Mouse (Mus musculus) cerebellum, adult 9-11 months (tissue): ENCODE data around the gene Tmem44.

Experiments
- DNase-seq: peaks from one replicate; pipeline ENCODE4 v3.0.0; 2022

Tmem44 gene

DNA sequence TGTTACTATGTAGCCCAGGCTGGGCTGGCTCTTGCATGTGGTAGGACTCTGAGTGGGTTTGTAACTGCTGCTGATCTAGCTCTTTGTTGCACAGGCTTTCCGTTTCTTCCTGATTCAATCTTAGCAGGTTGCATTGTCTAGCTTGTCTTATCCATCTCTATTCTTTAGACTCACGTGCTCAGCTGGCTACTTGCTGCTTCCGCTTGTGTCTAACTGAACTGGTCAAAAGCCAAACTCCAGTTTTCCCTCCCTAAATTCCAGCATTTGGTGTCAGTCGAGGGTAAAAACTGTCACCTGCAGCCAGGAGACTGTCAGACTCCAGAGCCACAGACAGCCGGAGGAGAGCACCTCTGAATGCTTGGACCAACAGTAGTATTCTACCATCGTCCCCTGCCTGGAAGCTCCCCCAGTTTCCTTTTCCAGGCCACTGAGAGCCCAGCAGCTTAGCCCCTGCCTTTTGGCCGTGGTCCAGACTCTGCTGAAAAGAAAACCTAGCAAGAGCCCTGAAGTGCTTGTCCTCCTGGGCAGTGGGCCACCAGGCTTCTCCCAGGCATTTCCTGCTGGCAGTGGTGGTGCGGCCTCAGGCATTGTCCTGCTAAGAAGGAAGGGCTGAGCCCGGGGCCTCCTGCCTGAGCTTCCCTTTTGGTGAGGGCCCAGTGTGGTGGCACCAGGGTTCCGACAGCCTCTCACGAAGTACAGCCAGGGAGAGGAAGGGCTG lies 2.1 kb upstream of the Tmem44 start:
- peak; percentile 58 for DNase-seq

DNA sequence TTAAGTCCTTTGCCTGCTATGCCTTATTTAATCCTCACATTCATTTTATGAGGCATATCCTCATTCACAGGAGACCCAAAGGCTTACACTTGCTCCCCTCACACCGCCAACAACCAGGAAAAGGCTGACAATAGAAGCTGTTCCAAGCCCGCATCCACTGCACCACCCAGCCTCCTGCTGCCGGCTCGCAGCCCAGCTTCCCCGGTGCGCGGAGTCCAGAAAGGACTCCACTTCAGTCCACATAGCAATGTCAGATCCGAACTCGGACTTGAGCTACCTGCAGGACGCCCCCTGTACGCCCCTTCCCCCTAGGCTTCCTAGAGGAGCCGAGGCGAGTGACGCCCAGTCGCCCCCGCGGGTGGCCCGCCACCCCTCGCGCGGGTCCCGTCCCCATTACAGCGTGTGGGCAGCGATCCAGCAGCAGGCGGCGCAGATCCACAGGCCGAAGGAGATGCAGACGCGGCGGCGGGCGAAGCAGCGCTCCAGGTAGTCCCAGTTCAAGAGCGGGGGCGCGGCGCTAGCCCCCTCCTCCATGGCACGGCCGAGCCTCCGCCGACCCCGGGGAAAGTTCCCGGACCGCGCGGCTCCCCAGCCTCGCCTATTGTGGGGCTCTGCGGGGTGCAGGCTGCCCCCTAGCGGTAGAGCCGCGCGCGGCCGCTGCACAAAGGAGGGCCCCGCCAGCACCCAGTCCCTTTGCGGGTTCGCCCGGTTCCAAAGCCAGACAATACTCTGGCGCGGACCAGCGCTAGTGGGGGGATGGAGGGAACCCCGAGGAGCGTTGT lies 485 bp downstream of the Tmem44 start:
- DNase-seq = peak; percentile 69

DNA sequence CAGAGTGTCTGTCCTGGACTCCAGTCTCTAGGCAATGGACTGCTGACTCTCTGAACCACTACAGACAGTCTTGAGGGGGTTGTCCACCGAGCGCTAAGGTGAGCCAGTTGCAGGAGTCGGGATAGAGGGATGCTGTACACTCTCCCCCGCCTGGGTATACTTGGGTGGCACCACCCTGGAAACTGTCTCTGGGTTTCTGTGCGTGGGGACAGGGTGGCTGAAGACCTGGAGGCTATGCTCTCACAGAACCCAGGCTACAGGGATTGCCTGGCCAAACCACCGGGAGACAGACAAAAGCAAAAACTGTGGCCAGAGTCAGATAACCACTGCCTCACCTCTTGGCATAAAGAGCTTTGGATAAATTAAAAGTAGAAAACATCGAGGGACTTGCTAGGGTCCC lies 1.1 kb downstream of the Tmem44 start:
- no peak for DNase-seq

DNA sequence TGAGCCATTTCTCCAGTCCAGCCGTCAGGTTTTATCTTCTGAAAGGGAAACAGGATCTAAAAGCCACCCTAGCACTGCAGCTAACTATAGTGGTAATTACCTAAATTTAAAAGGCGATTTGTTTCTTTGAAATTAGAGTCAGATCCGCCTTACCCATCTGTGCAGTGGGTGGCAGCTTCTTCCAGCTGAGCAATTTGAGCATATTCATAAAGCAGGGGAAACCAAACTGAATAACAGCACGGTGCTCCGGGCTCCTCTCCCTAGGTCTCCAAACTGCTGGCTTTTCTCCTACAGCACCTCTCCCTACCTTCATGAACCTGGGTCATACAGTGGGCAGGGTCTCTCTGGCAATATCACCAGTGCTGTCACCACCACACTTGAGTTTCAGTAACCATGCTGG lies 2.4 kb downstream of the Tmem44 start:
- DNase-seq = no peak

DNA sequence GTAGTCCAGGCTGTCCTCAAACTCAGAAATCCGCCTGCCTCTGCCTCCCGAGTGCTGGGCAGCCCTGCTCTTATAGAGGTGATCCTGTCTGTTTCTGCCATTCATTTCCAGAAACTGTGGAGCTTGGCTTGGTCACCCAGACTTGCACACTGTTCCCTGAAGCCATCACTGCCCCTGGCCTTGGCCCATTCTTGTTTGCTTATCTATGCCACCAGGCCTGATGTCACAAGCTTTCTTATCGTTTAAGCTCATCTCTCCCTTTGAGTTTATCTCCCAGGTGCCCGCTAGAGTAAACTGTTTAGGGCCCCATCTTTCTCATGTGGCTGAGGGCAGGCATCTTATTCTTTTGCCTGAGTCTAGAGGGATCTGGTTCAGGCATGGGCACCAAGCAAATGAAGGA lies 5.9 kb downstream of the Tmem44 start:
- no peak for DNase-seq

DNA sequence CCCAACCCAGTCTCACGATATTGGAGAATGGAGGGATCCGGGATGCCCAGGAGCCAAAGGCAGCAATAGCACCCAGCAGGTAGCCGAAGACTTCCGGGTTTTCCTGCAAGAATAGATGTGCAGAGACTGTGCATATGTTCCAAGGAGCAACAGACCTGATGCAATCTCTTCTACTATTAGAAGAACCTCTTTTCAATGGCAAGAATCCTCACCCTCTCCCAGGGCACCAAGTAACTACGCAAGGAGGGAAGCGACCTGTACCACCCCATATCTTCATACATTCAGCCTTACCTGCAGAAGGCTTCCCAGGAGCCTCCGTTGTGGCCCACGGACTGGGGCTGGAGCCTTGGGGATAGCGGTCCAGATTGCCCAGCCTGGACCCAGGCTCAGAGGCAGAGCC lies 7.3 kb downstream of the Tmem44 start:
- no peak for DNase-seq

DNA sequence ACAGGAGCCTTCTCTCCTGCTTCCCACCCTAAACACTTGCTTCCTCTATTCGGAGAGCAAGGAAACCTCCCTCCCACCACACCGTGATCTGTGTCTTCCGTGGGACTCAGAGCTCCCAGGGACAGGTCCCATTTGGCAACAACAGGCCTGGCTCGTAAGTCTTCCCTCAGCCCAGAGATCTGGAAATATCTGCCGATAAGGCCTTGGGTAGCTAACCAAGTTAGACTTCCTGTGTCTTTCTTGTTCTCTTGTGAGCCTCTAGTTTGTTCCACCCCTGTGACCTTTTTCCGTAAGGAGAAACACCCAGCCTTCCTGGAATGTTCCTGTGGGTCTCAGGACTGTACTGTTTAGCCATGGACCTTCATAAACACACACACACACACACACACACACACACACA lies 7.8 kb downstream of the Tmem44 start:
- DNase-seq = no peak

DNA sequence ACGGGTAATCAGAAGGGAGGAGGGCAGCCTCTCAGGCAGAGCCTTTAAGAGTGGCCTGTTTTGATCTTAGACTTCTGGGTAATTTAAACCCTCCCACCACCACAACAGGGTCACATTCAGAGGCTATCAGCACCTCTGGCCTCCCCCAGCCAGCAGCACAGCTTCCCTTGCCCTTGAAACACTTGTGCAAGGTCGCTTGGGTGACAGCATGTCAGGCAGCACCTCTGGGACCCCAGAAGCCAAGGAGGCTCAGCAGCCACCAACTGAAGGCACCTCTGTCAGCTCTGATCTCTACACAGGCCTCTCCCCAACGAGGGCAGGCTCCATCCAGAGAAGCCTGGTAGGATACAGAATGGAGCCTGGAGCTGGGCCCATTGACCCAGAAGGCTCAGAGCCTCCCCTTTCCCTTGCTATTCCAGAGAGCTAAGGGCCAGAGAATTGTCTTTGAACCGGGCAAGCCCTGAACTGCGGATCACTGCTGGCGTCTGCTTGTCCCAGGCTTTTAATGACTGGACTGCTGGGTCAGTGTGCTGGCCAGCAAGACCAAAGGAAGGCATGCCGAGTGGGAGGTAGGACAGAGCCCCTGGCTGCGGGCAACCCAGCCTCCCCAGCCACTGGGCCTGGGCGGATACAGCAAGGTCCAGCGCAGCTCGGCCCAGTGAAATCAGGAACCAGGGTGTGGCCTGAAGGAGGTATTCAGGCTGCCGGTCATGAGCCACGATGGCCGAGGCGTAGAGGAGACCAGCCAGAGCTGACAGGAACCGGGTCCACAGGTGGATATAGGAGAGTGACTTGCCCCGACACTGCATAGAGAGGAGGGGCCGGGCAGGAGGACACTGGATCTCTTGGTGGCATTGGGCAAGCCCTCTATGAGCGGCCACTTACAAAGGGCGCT lies 10.3 kb downstream of the Tmem44 start:
- DNase-seq = no peak

DNA sequence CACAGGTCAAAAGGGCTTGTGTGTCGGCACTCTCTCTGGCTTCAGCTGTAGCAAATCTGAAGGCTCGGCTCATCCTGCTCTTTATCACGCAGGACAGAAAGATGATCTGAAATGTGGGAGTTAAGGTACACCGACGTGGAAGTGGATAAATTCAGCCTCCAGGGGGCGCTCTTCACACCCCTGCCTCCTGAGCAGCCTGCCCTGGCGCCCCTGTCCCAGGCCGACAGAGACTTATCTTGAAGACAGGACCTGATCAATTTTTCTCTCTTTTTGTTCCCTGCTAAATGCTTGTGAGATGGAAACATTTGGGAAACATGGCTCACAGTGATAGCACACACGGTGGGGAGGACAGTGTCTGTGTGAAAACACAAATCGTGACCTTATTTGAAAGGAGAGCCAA lies 11.2 kb downstream of the Tmem44 start:
- DNase-seq = no peak

DNA sequence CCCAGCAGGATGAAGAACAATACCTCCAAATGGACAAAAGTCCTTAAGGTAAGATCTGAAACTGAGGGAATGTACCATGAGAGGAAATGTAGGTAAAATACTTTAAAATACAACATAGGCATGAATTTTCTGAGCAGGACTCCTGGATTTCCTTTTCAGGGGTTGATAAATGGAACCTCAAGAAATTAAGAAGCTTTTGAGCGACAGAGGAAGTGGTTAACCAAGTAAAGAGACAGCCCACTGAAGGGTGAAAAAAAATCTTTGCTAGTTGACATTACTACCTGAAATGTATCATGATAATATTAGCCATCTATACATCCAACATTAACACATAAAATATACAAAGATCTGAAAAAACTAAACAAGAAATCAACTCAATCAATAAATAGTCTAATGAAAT lies 15.6 kb downstream of the Tmem44 start:
- no peak for DNase-seq

DNA sequence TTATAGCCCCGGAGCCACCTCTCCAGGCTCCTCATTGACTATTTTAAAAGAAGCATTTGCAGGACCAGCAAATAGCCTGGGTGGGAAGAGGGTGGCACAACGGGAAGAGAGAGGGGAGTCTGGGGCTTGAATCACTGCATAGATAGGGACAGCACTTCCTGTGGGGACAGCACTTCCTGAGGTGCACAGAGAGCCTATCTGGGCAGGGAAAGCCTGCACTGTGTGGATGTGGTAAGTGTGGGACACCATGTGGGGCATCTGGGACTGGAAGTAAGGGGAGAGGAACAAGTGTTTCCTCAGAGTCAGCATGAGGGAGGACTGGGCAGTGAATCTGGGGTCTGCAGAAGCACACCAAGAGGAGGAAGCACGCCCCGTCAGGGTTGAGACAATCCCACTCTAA lies 17.1 kb downstream of the Tmem44 start:
- no peak for DNase-seq

DNA sequence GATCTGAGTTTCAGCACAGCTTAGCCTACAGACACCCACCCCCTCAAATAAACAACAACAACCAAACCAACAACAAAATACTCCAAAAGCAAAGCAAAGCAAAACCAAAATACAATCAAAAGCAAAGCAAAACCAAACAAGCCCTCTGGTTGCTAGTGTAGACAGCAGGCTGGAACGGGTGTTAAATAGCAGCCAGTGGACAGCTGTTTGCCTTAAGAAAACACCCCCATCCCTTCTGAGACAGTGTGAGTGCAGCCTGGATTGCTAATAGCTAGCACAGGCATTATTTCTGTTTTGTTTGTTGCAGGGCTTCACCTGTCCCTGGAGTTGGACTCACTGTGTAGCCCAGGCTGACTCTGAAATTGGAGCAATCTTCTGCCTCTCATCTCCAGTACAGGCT lies 17.7 kb downstream of the Tmem44 start:
- DNase-seq = no peak

DNA sequence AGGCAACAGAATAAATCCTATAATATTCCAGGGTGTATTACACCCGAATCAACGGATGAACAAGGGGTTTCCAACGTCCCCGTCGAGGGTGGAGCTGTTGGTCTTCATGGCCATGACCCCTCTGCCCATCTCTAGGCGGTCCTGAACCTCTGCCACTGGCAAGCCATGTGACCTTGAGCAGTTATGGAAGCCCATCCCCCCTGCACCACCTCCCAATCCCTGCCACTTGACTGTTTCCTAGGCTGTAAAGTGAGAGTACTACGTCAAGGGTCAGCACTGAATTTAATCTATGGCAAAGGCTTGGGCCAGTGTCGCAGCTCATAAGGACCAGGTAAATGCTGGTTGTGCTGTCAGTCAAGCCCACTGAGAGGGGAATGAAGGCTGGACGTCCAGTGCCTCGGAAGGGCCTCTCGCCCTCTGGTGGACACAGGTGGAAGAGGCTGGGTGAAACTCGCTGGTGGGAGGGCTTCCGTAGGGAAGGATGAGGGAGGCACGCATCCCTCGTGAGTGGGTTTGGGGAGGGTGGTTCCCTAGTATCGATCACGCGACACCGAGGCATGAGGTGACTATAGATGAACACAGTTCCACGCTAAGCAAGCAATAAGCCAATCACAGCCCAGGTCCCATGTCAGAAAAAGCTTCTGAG lies 18.8 kb downstream of the Tmem44 start:
- no peak for DNase-seq

DNA sequence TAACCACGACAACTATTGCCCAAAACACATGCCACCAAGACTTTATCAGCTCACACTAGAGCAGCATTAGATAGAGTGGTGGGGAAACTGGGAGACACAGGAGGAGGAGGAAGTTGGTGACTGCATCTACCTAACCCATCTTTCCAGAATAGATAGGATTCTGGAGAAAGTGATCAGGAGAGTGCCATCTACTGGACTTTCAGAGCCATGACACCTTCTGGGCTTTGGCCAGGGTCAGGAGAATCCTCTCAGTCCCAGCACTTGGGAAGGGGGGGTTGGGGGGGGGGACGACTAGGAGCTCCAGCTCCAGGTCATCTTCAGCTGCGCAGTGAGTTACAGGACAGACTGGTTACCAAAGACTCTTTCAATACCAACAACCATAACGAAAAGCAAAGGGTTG lies 19.8 kb downstream of the Tmem44 start:
- no peak for DNase-seq

DNA sequence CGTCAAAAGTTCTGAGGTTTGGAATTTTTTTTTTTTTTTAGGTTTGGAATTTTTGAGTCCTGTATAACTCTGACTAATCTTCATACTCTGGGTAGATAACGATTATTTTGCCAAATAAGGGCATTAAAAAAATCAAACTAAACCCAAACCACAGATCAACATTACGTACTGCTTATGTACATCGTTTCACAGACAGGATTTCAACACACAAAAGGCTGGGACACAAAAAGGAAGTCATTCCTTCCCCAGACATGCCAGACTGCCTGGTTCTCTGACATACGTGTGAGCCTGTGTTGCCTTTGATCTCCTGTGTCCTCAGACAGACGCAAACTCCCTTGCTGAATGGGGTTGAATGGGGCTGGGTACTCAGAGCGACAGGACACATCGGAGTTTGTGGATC lies 22.3 kb downstream of the Tmem44 start:
- DNase-seq = no peak

DNA sequence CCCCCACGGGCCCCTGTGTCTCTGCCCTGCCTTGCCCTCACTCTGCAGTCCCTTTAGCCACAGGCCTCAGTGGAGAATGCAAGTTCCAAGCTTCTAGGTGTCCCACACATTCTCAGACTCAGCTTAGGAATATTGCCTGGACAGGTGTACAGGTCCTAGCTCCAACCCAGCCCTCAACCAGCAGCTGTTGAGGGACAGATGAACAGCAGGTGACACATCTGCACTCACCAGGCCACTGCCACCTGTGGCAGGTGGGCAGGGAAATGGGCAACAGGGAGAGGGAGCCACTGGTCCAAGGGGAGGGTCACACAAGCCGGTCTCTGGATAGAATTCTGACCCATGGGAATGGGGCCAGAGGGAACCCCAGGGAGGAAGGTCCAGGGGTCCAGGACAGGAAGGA lies 22.8 kb downstream of the Tmem44 start:
- DNase-seq = no peak

DNA sequence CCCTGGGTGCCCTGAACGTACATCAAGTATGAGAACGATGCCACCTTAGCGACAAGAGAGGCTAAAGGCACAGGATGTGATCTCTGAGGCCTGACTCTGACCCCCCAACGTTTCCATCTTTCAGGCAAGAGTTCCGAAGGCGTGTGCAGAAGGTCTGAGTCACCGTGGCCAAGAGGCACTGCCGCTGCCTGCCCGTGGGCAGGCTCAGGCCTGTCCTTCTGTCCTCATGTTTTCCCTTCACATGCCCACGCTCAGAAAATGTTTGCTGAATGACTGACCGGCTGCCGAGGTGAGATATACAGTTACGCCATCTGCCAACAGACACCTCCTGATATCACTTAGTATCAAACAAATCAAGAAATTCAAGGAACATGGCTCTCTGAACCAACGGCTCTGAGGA lies 24.9 kb downstream of the Tmem44 start:
- DNase-seq = no peak

DNA sequence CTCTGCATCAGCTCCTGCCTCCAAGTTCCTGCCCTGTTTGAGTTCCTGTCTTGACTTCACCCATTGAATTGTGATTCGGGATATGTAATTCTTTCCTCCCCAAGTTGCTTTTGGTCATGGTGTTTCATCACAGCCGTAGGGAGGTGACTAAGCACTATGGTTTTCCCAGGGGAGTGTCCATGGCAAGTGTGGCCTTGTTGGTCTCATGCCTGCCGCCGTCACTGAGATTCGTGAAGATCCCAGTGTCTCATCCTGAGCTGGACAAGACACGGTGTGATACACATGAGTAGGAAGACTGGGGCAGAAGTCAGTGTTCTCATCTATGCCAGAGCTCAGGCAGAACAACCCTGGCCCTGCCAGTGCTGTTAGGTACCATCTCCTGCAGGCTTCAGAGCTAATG lies 26.2 kb downstream of the Tmem44 start:
- no peak for DNase-seq

DNA sequence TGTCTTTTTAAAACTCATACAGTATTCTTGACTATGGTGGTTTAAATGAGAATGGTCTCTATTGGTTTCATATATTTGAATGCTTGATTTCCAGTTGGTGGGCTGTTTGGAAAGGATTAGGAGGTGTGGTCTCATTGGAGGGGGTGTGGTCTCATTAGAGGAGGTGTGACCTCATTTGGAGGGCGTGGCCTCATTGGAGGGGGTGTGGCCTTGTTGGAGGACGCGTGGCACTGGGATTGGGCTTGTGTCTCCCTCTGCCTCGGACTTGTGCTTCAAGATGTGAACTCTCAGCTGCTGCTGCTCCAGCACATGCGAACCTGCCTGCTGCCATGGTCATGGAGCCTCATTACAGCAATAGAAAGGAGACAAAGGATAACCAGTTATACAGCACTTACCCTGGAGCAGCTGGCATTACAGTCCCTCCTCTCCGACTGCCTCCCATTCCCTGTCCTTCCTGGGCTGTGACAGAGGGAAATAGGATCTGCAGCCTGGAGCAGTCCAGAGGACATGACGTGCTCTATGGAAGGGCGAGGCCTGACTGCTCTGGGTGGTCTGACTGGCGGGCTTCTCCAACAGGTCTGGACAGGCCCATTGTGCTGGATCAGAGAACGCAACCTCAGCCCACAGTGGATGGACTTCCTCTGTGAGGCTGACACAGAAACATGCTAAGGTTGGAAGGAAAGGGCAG lies 28.2 kb downstream of the Tmem44 start:
- no peak for DNase-seq

DNA sequence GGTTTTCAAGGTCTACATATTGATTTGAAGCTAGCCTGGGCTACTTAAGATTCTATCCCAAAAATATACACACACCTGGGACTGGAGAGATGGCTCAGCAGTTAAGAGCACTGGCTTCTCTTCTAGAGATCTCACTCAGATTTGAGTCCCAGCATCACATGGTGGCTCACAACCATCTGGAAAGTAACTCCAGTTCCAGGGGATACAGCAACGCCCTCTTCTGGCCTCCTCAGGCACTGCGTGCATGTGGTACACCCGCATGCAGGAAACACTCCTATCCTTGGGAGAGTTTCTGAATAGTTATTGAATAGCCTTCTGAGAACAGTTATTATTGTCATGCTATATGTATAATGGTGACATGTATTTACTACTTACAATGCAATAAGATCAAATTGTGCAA lies 29.5 kb downstream of the Tmem44 start:
- no peak for DNase-seq

DNA sequence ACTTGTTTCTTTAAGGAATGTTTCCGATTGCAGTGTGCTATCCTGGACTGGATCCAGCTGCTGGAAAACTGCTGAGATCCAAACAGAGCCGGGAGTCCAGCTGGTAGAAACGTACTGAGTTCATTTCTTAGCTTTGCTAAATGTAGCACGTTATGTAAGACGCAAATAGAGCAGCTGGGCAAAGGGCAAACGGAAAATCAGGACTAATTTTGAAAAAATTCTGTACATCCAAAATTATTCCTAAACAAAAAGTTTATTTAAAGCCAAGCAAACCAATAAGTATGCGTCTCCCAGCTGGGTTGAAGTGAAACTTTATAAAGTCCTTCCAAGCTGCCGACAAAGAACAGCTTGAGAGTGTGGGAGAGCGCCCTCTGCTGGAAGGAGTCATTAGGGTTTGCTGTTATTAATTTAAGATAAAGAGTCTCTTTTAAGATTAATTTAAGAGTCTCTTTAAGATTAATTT lies 30.2 kb downstream of the Tmem44 start:
- peak; percentile 47 for DNase-seq

DNA sequence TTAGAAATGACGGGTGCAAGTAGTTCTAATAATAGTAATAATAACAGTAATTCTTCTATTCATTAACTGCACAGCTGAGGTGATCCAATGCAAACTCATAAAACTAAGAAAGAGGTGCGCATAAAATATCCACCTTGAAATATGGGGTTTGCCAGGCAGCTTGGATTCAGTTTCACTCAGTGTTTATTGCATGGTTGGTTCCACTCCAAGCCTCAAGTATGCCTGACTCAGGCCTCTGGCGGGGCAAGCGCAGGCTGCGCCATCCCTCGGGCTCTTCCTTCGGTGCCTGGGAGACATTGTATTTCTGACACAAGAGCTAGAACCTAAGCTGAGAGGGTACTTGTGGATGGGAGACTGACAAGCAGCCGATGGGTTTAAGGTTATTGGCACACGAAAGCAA lies 32.0 kb downstream of the Tmem44 start:
- no peak for DNase-seq
